Mouse (Mus musculus) liver (tissue): Measurements from ENCODE around the gene Zrsr1.

Experiments used
- DNase-seq: peaks from one replicate; pipeline ENCODE4 v3.0.0-alpha.2; 2020; ENCODE audit warnings: mixed read lengths

Gene Zrsr1

GRCm38 (mm10) chr11:23013580-23014294, 41.9 kb downstream of the Zrsr1 start:
- peak; percentile 24 for DNase-seq

GRCm38 (mm10) chr11:23014996-23015395, 43.2 kb downstream of the Zrsr1 start:
- no peak for DNase-seq

- no peak for DNase-seq
Measured at GRCm38 (mm10) chr11:23017943-23018342, 46.1 kb downstream of the Zrsr1 start.

GRCm38 (mm10) chr11:23020116-23020770, 48.4 kb downstream of the Zrsr1 start:
- no peak for DNase-seq

- no peak for DNase-seq
Measured at GRCm38 (mm10) chr11:23020841-23021240, 49.0 kb downstream of the Zrsr1 start.

GRCm38 (mm10) chr11:23023155-23023554, 51.4 kb downstream of the Zrsr1 start:
- no peak for DNase-seq

GRCm38 (mm10) chr11:23024169-23024568, 52.4 kb downstream of the Zrsr1 start:
- no peak for DNase-seq
